Mouse (Mus musculus): ENCODE results near the gene Rgs17. TPM values are rescaled to one million over a fixed set of nuclear protein-coding genes. Genes with fewer than 3 reads are reported as not detected.

Rgs17 gene
- polyA plus RNA-seq, 2 experiments, result 0.01 TPM; not detected in 1

DNA sequence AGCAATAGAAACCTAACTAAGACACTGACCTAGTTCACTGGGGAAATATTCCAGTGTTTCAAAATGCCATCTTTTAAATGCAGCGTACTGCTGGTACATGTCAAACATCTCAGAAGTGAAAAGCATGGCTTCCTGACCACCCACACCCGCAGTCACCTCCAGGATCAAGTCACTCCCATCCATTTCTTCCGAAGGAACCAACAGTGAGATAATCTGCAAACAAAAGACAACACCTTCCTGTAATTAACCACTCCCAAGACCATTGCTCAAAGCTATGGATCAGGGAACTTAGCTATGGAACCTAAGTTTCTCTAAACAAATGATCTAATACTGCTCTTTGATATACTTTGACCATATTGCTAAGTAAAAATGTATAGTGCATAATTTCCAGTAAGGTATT is 103.4 kb downstream of the Rgs17 start:
- Histone ChIP-seq H3K27ac (no peak overlapping the region), H3K4me3 (ENCODE audit: insufficient read depth in 1 of 2, low read depth in 2 of 2, low read length in 2 of 2) (no peak overlapping the region), H3K9ac (replicated peaks) (no peak overlapping the region), H3K4me2 (ENCODE audit: low read depth) (no peak overlapping the region), H3K4me1 (replicated peaks; ENCODE audit: control insufficient read depth in 2 of 2, insufficient read depth in 2 of 2, low read length in 1 of 2) (peaks cover 12 to 13% of the 10 kb centered on the region in 2 experiments; a peak in 3 of 4 replicates), H3K9me3 (ENCODE audit: control insufficient read depth, low read length) (no peaks in the 10 kb centered on the region), H3K36me3 (replicated peaks; ENCODE audit: control insufficient read depth, insufficient read depth, low read depth) (peaks cover 47% of the 10 kb centered on the region), H3K27me3 (ENCODE audit: control insufficient read depth, insufficient read depth, low read length) (no peaks in the 10 kb centered on the region)
- 79% methylated on average over 3 of the region's 3 CpGs for WGBS (ENCODE audit: insufficient replicate concordance)
- TF ChIP-seq CTCF (IDR thresholded peaks at IDR 0.05; ENCODE audit: low read depth) (no peak), EP300 (IDR thresholded peaks at IDR 0.05; ENCODE audit: low read depth) (no peak)
- DNase-seq (ENCODE audit: low read depth in 3 of 3, low spot score in 3 of 3) (no peak), ATAC-seq (ENCODE audit: insufficient read depth) (no peak)

GRCm38 (mm10) chr10:5815968-5816367 is 106.2 kb downstream of the Rgs17 start:
- Histone ChIP-seq H3K4me2 (ENCODE audit: low read depth) (no peak overlapping the region), H3K27ac (no peak overlapping the region), H3K9me3 (ENCODE audit: control insufficient read depth, low read length) (no peaks in the 10 kb centered on the region), H3K4me3 (ENCODE audit: insufficient read depth in 1 of 2, low read depth in 2 of 2, low read length in 2 of 2) (no peak overlapping the region), H3K27me3 (ENCODE audit: control insufficient read depth, insufficient read depth, low read length) (no peaks in the 10 kb centered on the region), H3K4me1 (replicated peaks; ENCODE audit: control insufficient read depth in 2 of 2, insufficient read depth in 2 of 2, low read length in 1 of 2) (no peaks in the 10 kb centered on the region; a peak in 1 of 4 replicates), H3K36me3 (replicated peaks; ENCODE audit: control insufficient read depth, insufficient read depth, low read depth) (peaks cover 61% of the 10 kb centered on the region), H3K9ac (replicated peaks) (no peak overlapping the region)
- no peak for DNase-seq (ENCODE audit: low read depth in 3 of 3, low spot score in 3 of 3)
- TF ChIP-seq CTCF (IDR thresholded peaks at IDR 0.05; ENCODE audit: low read depth), result no peak
- TF ChIP-seq EP300 (IDR thresholded peaks at IDR 0.05; ENCODE audit: low read depth), result no peak
- WGBS (ENCODE audit: insufficient replicate concordance), result 83% methylated on average over 2 of the region's 2 CpGs
- no peak for ATAC-seq (ENCODE audit: insufficient read depth)

- TF ChIP-seq CTCF (IDR thresholded peaks at IDR 0.05; ENCODE audit: low read depth), result no peak
- no peak for TF ChIP-seq EP300 (IDR thresholded peaks at IDR 0.05; ENCODE audit: low read depth)
- H3K4me2 ChIP-seq (ENCODE audit: low read depth), result no peak overlapping the region
- WGBS (ENCODE audit: insufficient replicate concordance), result 85% methylated on average over 11 of the region's 11 CpGs
- DNase-seq (ENCODE audit: low read depth in 3 of 3, low spot score in 3 of 3) (no peak), ATAC-seq (ENCODE audit: insufficient read depth) (no peak)
- H3K4me3 ChIP-seq (ENCODE audit: insufficient read depth in 1 of 2, low read depth in 2 of 2, low read length in 2 of 2), result no peak overlapping the region
- no peaks in the 10 kb centered on the region for H3K27me3 ChIP-seq (ENCODE audit: control insufficient read depth, insufficient read depth, low read length)
- no peak overlapping the region for H3K27ac ChIP-seq
- no peak overlapping the region for H3K9ac ChIP-seq (replicated peaks)
- no peaks in the 10 kb centered on the region for H3K9me3 ChIP-seq (ENCODE audit: control insufficient read depth, low read length)
- no peaks in the 10 kb centered on the region for H3K4me1 ChIP-seq (replicated peaks; ENCODE audit: control insufficient read depth in 2 of 2, insufficient read depth in 2 of 2, low read length in 1 of 2)
- H3K36me3 ChIP-seq (replicated peaks; ENCODE audit: control insufficient read depth, insufficient read depth, low read depth), result peaks cover 47% of the 10 kb centered on the region
Measured at GRCm38 (mm10) chr10:5813724-5814123, 108.5 kb downstream of the Rgs17 start.

DNA sequence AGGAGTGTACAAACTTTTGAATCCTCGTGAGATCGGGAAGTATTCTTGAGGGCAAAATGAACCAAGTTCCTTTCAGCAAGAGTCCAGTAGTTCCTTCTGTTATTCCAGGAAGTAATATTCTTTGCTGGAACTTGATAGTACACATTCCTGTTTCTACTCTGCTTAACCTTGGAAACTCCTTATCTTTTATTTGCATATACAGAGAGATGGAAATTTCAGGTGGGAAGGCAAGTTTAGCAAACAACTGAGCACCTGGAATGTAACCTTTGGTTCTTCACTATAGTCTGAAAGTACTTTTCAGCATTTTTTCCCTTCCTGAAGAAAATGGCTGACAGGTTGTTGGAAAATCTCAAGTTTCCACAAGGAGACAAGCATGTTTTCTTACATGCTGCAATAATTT is 114.5 kb downstream of the Rgs17 start:
- ATAC-seq (ENCODE audit: insufficient read depth) (no peak), DNase-seq (ENCODE audit: low read depth in 3 of 3, low spot score in 3 of 3) (no peak)
- Histone ChIP-seq H3K4me1 (replicated peaks; ENCODE audit: control insufficient read depth in 2 of 2, insufficient read depth in 2 of 2, low read length in 1 of 2) (peaks cover 18 to 19% of the 10 kb centered on the region in 2 experiments), H3K36me3 (replicated peaks; ENCODE audit: control insufficient read depth, insufficient read depth, low read depth) (peaks cover 17% of the 10 kb centered on the region), H3K4me2 (ENCODE audit: low read depth) (peak overlapping the region; percentile 78), H3K27me3 (ENCODE audit: control insufficient read depth, insufficient read depth, low read length) (no peaks in the 10 kb centered on the region), H3K9me3 (ENCODE audit: control insufficient read depth, low read length) (no peaks in the 10 kb centered on the region), H3K9ac (replicated peaks) (peak overlapping the region; percentile 43), H3K4me3 (ENCODE audit: insufficient read depth in 1 of 2, low read depth in 2 of 2, low read length in 2 of 2) (no peak overlapping the region), H3K27ac (peak overlapping the region; percentile 39)
- TF ChIP-seq CTCF (IDR thresholded peaks at IDR 0.05; ENCODE audit: low read depth), result no peak
- no peak for TF ChIP-seq EP300 (IDR thresholded peaks at IDR 0.05; ENCODE audit: low read depth)
- 35% methylated on average over 2 of the region's 2 CpGs for WGBS (ENCODE audit: insufficient replicate concordance)

- Histone ChIP-seq H3K36me3 (replicated peaks; ENCODE audit: control insufficient read depth, insufficient read depth, low read depth) (peaks cover 19% of the 10 kb centered on the region), H3K9me3 (ENCODE audit: control insufficient read depth, low read length) (no peaks in the 10 kb centered on the region), H3K9ac (replicated peaks) (peak overlapping the region; percentile 43), H3K27ac (peak overlapping the region; percentile 23; the same call in 1 of the 2 replicates), H3K4me3 (ENCODE audit: insufficient read depth in 1 of 2, low read depth in 2 of 2, low read length in 2 of 2) (no peak overlapping the region; a peak in 1 of 4 replicates), H3K4me1 (replicated peaks; ENCODE audit: control insufficient read depth in 2 of 2, insufficient read depth in 2 of 2, low read length in 1 of 2) (peaks cover 19 to 23% of the 10 kb centered on the region in 2 experiments), H3K27me3 (ENCODE audit: control insufficient read depth, insufficient read depth, low read length) (no peaks in the 10 kb centered on the region), H3K4me2 (ENCODE audit: low read depth) (peak overlapping the region; percentile 78)
- WGBS (ENCODE audit: insufficient replicate concordance), result 30% methylated on average over 4 of the region's 4 CpGs
- no peak for ATAC-seq (ENCODE audit: insufficient read depth)
- TF ChIP-seq CTCF (IDR thresholded peaks at IDR 0.05; ENCODE audit: low read depth) (no peak), EP300 (IDR thresholded peaks at IDR 0.05; ENCODE audit: low read depth) (no peak)
- DNase-seq (ENCODE audit: low read depth in 3 of 3, low spot score in 3 of 3), result no peak
Measured at GRCm38 (mm10) chr10:5806996-5807395, 115.2 kb downstream of the Rgs17 start.

Data from liver, embryonic 14.5 days (tissue).